Mouse (Mus musculus) liver, embryonic 16.5 days (tissue): ENCODE measurements around the gene Zbtb7b. TPM values are rescaled to one million over a fixed set of nuclear protein-coding genes. Genes with fewer than 3 reads are reported as not detected.

Experiments
- ATAC-seq: fragments of 200-750 bp; cut with Nextera tagmentation; 2 replicates; pipeline ENCODE4 v1.8.0; 2017; ENCODE audit warnings: low read depth, mild to moderate bottlenecking, moderate number of reproducible peaks, moderate library complexity
- H3K27ac ChIP-seq: fragments of 300-500 bp; sonication (generic); 2 replicates; pipeline ENCODE4 v1.5.1; 2014; ENCODE audit warnings: mild to moderate bottlenecking, low read length
- H3K27me3 ChIP-seq: fragments of 300-500 bp; sonication (generic); 2 replicates; pipeline ENCODE4 v1.6.1; 2014; ENCODE audit warnings: low read depth, low read length, mixed read lengths; ENCODE audit not compliant: control insufficient read depth, insufficient read depth
- H3K36me3 ChIP-seq: fragments of 300-500 bp; sonication (generic); 2 replicates; pipeline ENCODE4 v1.6.1; 2014; ENCODE audit warnings: mild to moderate bottlenecking; ENCODE audit not compliant: control insufficient read depth, insufficient read depth
- H3K4me1 ChIP-seq: fragments of 300-500 bp; sonication (generic); 2 replicates; pipeline ENCODE4 v1.6.1; 2014; ENCODE audit warnings: low read depth, low read length, mixed read lengths; ENCODE audit not compliant: control insufficient read depth
- H3K4me2 ChIP-seq: fragments of 300-500 bp; sonication (generic); 2 replicates; pipeline ENCODE4 v1.6.1; 2014; ENCODE audit warnings: low read depth, low read length, mixed read lengths
- H3K4me3 ChIP-seq: fragments of 300-500 bp; sonication (generic); 2 replicates; pipeline ENCODE4 v1.5.1; 2014; ENCODE audit warnings: low read depth, mild to moderate bottlenecking, low read length
- H3K9ac ChIP-seq: fragments of 300-500 bp; sonication (generic); 2 replicates; pipeline ENCODE4 v1.6.1; 2014; ENCODE audit warnings: low read depth, low read length
- H3K9me3 ChIP-seq: fragments of 300-500 bp; sonication (generic); replicated peaks from 2 replicates; pipeline ENCODE4 v1.6.1; 2016; ENCODE audit warnings: low read length; ENCODE audit not compliant: control insufficient read depth
- WGBS: fragments of 180-500 bp; shearing (Covaris S2); extraction: QIAGEN DNeasy Blood & Tissue Kit; methylation state at CpG from one replicate; pipeline ENCODE4 v1.1.7; 2014; ENCODE audit not compliant: insufficient replicate concordance; 5-methylcytosine and 5-hydroxymethylcytosine counted together
- polyA plus RNA-seq: library from polyadenylated mRNA; unstranded; fragments of >200 nt; fragmentation: Nextera tagmentation; extraction: Ambion mirVana; gene quantifications from 2 replicates; pipeline ENCODE4 v1.2.1, GENCODE M21; 2015

Gene Zbtb7b
- polyA plus RNA-seq, 1 experiment from 2014 or later: 2.4 TPM

DNA sequence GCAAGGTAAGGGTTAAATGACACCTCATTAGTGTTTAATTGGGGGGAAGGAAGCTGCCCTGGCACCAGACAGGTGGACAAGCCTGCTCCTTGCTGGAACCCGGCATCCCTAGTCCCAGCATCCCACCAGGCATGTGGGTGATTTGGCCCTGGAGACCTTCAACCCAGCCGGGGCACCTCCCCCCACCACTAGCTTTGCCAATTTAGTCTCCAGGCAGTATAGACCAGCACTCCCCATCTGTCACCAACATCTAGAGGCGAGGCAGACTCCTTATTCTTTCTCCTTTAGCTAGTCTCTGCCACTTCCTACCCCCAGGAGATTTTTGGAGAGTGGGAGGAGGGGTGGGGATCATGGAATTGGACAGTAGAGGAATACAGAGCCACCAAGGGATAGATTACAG lies 64.2 kb downstream of the Zbtb7b start:
- Histone ChIP-seq H3K4me1 (no peaks in the 10 kb centered on the region; the same call in 1 of the 2 replicates), H3K27me3 (peaks cover 36% of the 10 kb centered on the region), H3K4me2 (no peak overlapping the region), H3K4me3 (no peak overlapping the region), H3K36me3 (no peaks in the 10 kb centered on the region), H3K9ac (no peak overlapping the region), H3K27ac (no peak overlapping the region), H3K9me3 (no peaks in the 10 kb centered on the region)
- no peak for ATAC-seq
- WGBS: 40% methylated on average over 3 of the region's 3 CpGs

DNA sequence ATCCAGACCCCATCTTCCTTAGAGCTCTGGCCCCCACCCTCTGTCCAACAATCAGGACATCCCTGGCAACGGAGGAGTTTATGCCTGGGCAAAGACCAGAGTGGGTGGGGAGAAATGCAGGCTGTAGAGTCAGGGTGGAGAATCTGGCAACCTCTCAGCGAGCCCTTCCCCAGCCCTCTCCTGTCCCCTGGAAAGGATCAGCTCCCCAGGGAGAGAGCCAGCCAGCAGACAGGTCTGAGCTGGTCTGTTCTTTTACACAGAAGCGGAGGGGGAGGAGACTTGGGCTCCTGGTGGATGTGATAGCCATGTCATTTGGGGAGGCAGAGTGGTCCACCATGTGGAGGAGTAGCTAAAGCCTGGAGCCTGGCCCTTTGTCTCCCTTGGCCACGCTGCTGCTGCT lies 66.0 kb downstream of the Zbtb7b start:
- Histone ChIP-seq H3K27me3 (peaks cover 47% of the 10 kb centered on the region), H3K9ac (no peak overlapping the region), H3K9me3 (no peaks in the 10 kb centered on the region), H3K27ac (no peak overlapping the region), H3K36me3 (no peaks in the 10 kb centered on the region), H3K4me2 (no peak overlapping the region), H3K4me3 (no peak overlapping the region), H3K4me1 (no peaks in the 10 kb centered on the region; the same call in 1 of the 2 replicates)
- 22% methylated on average over 4 of the region's 4 CpGs for WGBS
- ATAC-seq: no peak

Other genes starting within 250 kb of the Zbtb7b start
- 0.29 and 0.32 TPM in 2 replicates for gene Hcn3, start 234.6 kb downstream of the Zbtb7b start, polyA plus RNA-seq
- gene Clk2, start 230.0 kb downstream of the Zbtb7b start, polyA plus RNA-seq: 6.4 and 8.4 TPM in 2 replicates
- gene Scamp3, start 217.3 kb downstream of the Zbtb7b start, polyA plus RNA-seq: 47.5 and 49.0 TPM in 2 replicates
- gene Fam189b, start 211.6 kb downstream of the Zbtb7b start, polyA plus RNA-seq: 2.0 and 2.4 TPM in 2 replicates
- 27.5 and 28.0 TPM in 2 replicates for gene Gba, start 191.8 kb downstream of the Zbtb7b start, polyA plus RNA-seq
- gene Thbs3, start 179.6 kb downstream of the Zbtb7b start, polyA plus RNA-seq: 1.3 and 2.0 TPM in 2 replicates
- gene Mtx1, start 167.7 kb downstream of the Zbtb7b start, polyA plus RNA-seq: 94.4 and 95.3 TPM in 2 replicates
- gene Muc1, start 165.7 kb downstream of the Zbtb7b start, polyA plus RNA-seq: 0.11 and 1.0 TPM in 2 replicates
- gene Krtcap2, start 148.8 kb downstream of the Zbtb7b start, polyA plus RNA-seq: 129 and 131 TPM in 2 replicates
- 0.14 and 0.28 TPM in 2 replicates for gene Trim46, start 148.5 kb downstream of the Zbtb7b start, polyA plus RNA-seq
- 51.9 and 59.4 TPM in 2 replicates for gene Dpm3, start 135.4 kb downstream of the Zbtb7b start, polyA plus RNA-seq
- 18.9 and 22.2 TPM in 2 replicates for gene Slc50a1, start 124.2 kb downstream of the Zbtb7b start, polyA plus RNA-seq
- gene Efna1, start 113.6 kb downstream of the Zbtb7b start, polyA plus RNA-seq: 8.1 and 12.7 TPM in 2 replicates
- 0.63 and 0.94 TPM in 2 replicates for gene Efna3, start 71.8 kb downstream of the Zbtb7b start, polyA plus RNA-seq
- gene Efna4, start 56.7 kb downstream of the Zbtb7b start, polyA plus RNA-seq: 0.51 and 0.60 TPM in 2 replicates
- gene Adam15, start 44.8 kb downstream of the Zbtb7b start, polyA plus RNA-seq: 9.0 and 11.2 TPM in 2 replicates
- gene Dcst2, start 32.8 kb downstream of the Zbtb7b start, polyA plus RNA-seq: 0.05 TPM in 1 of 2 replicates, not detected in the other
- 0.12 TPM in 1 of 2 replicates, not detected in the other for gene Dcst1, start 29.5 kb downstream of the Zbtb7b start, polyA plus RNA-seq
- gene Lenep, start 8.0 kb upstream of the Zbtb7b start, polyA plus RNA-seq: not detected in 2 replicates
- gene Flad1, start 17.1 kb upstream of the Zbtb7b start, polyA plus RNA-seq: 14.9 and 15.1 TPM in 2 replicates
- 176 and 206 TPM in 2 replicates for gene Cks1b, start 23.6 kb upstream of the Zbtb7b start, polyA plus RNA-seq
- gene Shc1, start 23.7 kb upstream of the Zbtb7b start, polyA plus RNA-seq: 43.2 and 46.0 TPM in 2 replicates
- 6.6 and 8.7 TPM in 2 replicates for gene Pygo2, start 35.4 kb upstream of the Zbtb7b start, polyA plus RNA-seq
- 7.2 and 8.6 TPM in 2 replicates for gene Pbxip1, start 41.9 kb upstream of the Zbtb7b start, polyA plus RNA-seq
- 34.8 and 36.9 TPM in 2 replicates for gene Pmvk, start 59.8 kb upstream of the Zbtb7b start, polyA plus RNA-seq
- 0.05 TPM in 1 of 2 replicates, not detected in the other for gene Kcnn3, start 125.4 kb upstream of the Zbtb7b start, polyA plus RNA-seq